Mouse (Mus musculus) layer of hippocampus, adult 8-10 months (tissue): ENCODE measurements around the gene Senp6. TPM values are rescaled to one million over a fixed set of nuclear protein-coding genes. Genes with fewer than 3 reads are reported as not detected.
"Not testable (repeated sequence)": the region's sequence is repeated elsewhere in the genome, so short reads cannot be mapped to it uniquely, and the experiment has no call there.

Experiments
- DNase-seq, 2 experiments: peaks; one replicate each; pipeline ENCODE4 v3.0.0; 2022; ENCODE audit warnings: low spot score in 2 of 2
- total RNA-seq, 4 experiments: library from RNA; stranded (reverse); gene quantifications; 2 replicates each; pipeline ENCODE4 v1.2.4; 2022

Gene Senp6
- total RNA-seq, 4 experiments from 2014 or later: 99.3 to 107 (median 103) TPM

GRCm38 (mm10) chr9:80074949-80075348, 8.2 kb downstream of the Senp6 start:
- no peak for DNase-seq

- no peak for DNase-seq
These were observed 14.2 kb downstream of the Senp6 start for GRCm38 (mm10) chr9:80080941-80081340.

GRCm38 (mm10) chr9:80084429-80085092, 17.9 kb downstream of the Senp6 start:
- DNase-seq: no peak

GRCm38 (mm10) chr9:80085665-80086064, 19.0 kb downstream of the Senp6 start:
- no peak for DNase-seq

- not testable (repeated sequence) for DNase-seq
These were observed 19.7 kb downstream of the Senp6 start for GRCm38 (mm10) chr9:80086272-80086966.

- no peak for DNase-seq
These were observed 22.7 kb downstream of the Senp6 start for GRCm38 (mm10) chr9:80089409-80089808.

- DNase-seq: no peak
These were observed 29.6 kb downstream of the Senp6 start for GRCm38 (mm10) chr9:80096325-80096724.

GRCm38 (mm10) chr9:80145992-80146587, 79.4 kb downstream of the Senp6 start:
- DNase-seq: no peak

GRCm38 (mm10) chr9:80149594-80149993, 82.9 kb downstream of the Senp6 start:
- DNase-seq: no peak

- peak; percentile 66 to 73 for DNase-seq
These were observed 88.6 kb downstream of the Senp6 start for GRCm38 (mm10) chr9:80155277-80155676.

- DNase-seq: no peak
These were observed 90.1 kb downstream of the Senp6 start for GRCm38 (mm10) chr9:80156780-80157179.

- DNase-seq: no peak
These were observed 91.2 kb downstream of the Senp6 start for GRCm38 (mm10) chr9:80157840-80158465.

- DNase-seq: no peak
These were observed 92.2 kb downstream of the Senp6 start for GRCm38 (mm10) chr9:80158937-80159336.

- no peak for DNase-seq
These were observed 94.7 kb downstream of the Senp6 start for GRCm38 (mm10) chr9:80161451-80161850.

- DNase-seq: no peak
These were observed 96.5 kb downstream of the Senp6 start for GRCm38 (mm10) chr9:80163126-80163723.

GRCm38 (mm10) chr9:80164191-80164590, 97.5 kb downstream of the Senp6 start:
- no peak for DNase-seq

- DNase-seq: peak; percentile 91
These were observed 98.1 kb downstream of the Senp6 start, which contains the start of gene Myo6 for GRCm38 (mm10) chr9:80164611-80165474. Gene Myo6, plus strand, starts transcription at chr9:80165031.

- no peak for DNase-seq
These were observed 99.0 kb downstream of the Senp6 start for GRCm38 (mm10) chr9:80165690-80166089.

GRCm38 (mm10) chr9:80166425-80166824, 99.7 kb downstream of the Senp6 start:
- no peak for DNase-seq

- no peak for DNase-seq
These were observed 100.4 kb downstream of the Senp6 start for GRCm38 (mm10) chr9:80167089-80167488.

- DNase-seq: no peak
These were observed 102.8 kb downstream of the Senp6 start for GRCm38 (mm10) chr9:80169551-80169950.
